Mouse (Mus musculus) Patski (cell line): ENCODE measurements at regions not wholly inside any gene's neighbourhood (a gene's known extent, or its start where the extent isn't known, plus 50 kb on each side); places are given as distances from the start of the nearest gene placed in this dataset.

Experiments used
- ATAC-seq: fragments of 100-300 bp; one replicate; pipeline ENCODE4 v1.8.0; 2021
- CTCF ChIA-PET: fragments of 350-600 bp; sonication (Branson Sonifier 250); formaldehyde crosslinking; loops from one replicate; lab custom pipeline; 2022; ENCODE audit warnings: inconsistent platforms; lab: Charles Lee
- POLR2A ChIA-PET: fragments of 350-600 bp; sonication (Branson Sonifier 250); formaldehyde crosslinking; loops from one replicate; lab custom pipeline; 2022; ENCODE audit warnings: antibody characterized with exemption, inconsistent platforms; lab: Charles Lee
- DNase-seq: peaks from one replicate; pipeline ENCODE4 v3.0.0-alpha.2; 2011; ENCODE audit warnings: low read depth, low spot score
- H3K27me3 ChIP-seq: fragments of 371-371 bp; one replicate; pipeline ENCODE4 v1.5.1; 2021
- CTCF ChIP-seq: fragments of 100-300 bp; IDR thresholded peaks from one replicate; pipeline ENCODE4 v1.5.1; 2021
- in situ Hi-C: fragments of 300-500 bp; cut with MboI; formaldehyde crosslinking; loops from 3 replicates; pipeline ENCODE4 v1.11.1; 2018; ENCODE audit warnings: low pct_unique_long_range_greater_than_20kb, mixed read lengths

DNA sequence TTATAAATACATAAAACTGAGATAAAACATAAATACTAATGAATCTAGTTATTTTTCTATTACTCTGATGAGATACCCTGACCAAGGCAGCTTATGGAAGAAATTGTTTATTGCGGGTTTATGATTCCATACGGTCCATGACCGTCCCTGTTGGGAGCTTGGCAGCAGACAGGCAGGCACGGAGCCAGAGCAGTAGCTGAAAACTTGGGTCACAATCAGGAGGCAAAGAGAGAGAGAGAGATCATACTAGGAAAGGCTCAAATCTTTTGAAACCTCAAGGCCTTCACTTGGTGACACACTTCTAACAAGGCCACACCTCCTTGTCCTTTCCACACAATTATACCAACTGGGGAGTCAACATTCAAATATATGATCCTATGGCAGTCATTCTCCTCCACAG is 166.7 kb upstream of the Mkln1 start:
- POLR2A ChIA-PET, result no interaction called here

DNA sequence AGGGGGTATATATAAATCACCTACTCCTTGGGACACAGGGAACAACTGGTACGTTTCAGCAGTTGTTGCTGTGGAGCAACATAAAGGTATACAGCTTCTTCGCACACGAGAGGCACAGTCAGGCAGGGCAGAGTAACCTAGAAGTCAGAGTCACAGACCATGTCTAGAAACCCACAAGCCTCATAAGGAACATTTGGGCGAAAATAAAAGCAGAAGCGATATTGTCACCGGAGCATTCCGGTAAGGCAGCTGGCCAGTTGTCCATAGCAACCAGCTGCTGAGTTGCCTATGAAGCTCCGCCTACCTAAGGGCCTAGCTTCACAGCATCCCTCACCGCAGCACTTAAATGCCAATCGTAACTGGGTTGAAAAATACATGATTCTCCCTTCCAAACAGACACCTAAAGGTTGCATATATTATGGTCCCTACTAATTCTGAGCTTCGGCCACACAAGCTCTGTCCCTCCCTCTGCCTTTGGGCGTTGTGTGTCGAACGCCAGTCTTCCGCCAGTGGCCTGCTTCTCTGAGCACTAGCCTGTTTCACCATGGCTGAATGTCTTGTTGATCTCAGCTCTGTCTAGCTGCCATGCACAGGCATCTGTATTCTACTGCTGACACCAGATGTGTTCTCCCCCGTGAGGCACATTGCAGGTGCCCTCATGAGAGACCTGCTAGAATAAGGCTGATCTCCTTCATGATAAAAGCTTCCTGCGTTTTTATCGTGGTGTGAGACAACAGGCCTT is 165.1 kb upstream of the Mkln1 start:
- in situ Hi-C loops, result no loop called here
- TF ChIP-seq CTCF, result no peak
- ATAC-seq, result no peak
- H3K27me3 ChIP-seq, result no peaks in the 10 kb centered on the region
- no peak for DNase-seq
- CTCF ChIA-PET, result interaction anchor here (1.4 to 1.8 kb wide), 3 partner anchors 9 to 18 kb away, joined by 3 to 6 read pairs (median 4); no protein-coding TSS in a partner anchor
- POLR2A ChIA-PET, result interaction anchor here (1.0 kb wide), 1 partner anchor 47 kb away, joined by 3 read pairs; no protein-coding TSS in a partner anchor

More for the DNA sequence above, 166.7 kb upstream of the Mkln1 start:
- no peak for TF ChIP-seq CTCF
- CTCF ChIA-PET, result no interaction called here
- DNase-seq (no peak), ATAC-seq (no peak)
- in situ Hi-C loops, result no loop called here
- H3K27me3 ChIP-seq, result no peaks in the 10 kb centered on the region

DNA sequence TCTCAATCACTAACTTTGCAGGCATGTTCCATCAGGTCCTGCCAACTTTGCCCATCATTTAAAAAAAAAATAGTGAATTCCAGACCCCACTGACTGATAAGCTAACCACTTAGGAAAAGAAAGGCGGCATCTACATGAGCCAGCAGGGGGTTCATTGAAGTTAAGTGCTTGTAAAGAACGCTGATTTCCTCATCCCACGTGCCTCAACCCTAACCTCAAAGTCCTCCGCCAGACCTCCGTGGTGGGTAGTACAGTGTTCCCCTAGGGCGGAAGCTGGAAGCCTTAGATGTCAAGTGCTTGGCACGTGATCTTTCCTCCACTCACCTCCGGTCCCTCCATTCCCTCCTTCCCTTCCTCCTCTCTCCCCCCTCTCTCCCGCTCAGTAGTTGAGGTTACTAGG is 158.5 kb upstream of the Mkln1 start:
- ChIA-PET POLR2A (interaction anchor here (0.7 kb wide), 1 partner anchor 12 kb away, joined by 3 read pairs; no protein-coding TSS in a partner anchor), CTCF (no interaction called here)
- no peak for TF ChIP-seq CTCF
- H3K27me3 ChIP-seq, result no peaks in the 10 kb centered on the region
- DNase-seq (no peak), ATAC-seq (no peak)
- in situ Hi-C loops, result no loop called here

DNA sequence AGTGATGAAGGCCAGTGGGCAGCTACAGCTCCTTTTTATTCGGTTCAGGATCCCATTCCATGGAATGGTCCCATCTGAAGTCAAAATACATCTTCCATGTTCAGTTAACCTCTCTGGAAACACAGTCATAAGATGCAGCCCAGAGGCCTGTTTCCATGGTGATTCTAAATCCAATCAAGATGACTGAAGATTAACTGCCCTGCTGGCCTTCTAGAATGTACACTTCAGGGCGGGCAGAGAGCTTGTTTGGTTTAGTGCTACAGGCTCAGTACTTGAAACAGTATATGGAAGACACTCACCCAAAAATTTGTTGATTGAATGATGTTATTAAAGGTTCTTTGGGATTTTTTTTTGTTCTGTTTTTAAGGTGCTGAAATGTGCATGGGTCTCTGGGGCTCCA is 148.0 kb upstream of the Mkln1 start:
- in situ Hi-C loops, result no loop called here
- CTCF ChIA-PET, result interaction anchor here (1.4 kb wide), 1 partner anchor 22 kb away, joined by 3 read pairs; no protein-coding TSS in a partner anchor
- no peak for TF ChIP-seq CTCF
- ATAC-seq (no peak), DNase-seq (no peak)
- no peaks in the 10 kb centered on the region for H3K27me3 ChIP-seq
- POLR2A ChIA-PET, result no interaction called here

DNA sequence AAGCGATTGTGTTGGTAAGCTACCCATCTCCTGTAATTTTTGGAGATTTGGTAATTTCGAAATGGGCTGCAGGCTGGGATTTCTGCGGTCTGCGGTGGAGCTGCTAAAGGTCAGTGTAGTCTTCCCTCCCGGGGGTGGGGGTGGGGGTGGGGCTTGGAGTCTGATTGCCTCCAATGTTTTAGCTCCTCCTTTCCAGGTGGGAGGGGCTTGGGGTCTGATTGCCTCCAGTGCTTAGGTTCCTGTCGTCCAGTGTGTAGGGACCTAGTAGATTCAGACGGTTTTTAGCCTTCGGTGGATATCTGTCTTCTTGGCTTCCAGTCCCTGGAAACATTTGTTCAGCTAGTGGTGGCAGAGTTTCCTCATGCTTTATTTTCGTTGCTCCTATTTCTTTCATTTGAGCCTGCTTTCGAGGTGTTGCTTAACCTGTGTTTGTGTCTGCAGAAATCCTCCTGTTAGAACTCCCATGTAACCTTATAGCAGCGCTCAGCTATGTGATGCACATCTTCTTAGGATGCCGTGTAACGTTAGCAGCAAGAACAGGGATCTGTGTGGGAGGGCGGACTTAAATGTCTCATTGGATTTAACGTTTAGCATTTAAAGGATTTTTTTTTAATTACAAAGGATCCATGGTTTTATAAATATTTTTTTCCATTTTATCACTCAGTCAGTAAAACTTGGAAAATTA is 145.1 kb upstream of the Mkln1 start:
- CTCF ChIA-PET, result interaction anchor here (1.0 to 1.1 kb wide), 2 partner anchors 15 to 298 kb away, joined by 3 read pairs; no protein-coding TSS in a partner anchor
- TF ChIP-seq CTCF, result no peak
- DNase-seq (no peak), ATAC-seq (no peak)
- POLR2A ChIA-PET, result interaction anchor here (0.5 kb wide), 1 partner anchor 16 kb away, joined by 5 read pairs; no protein-coding TSS in a partner anchor
- H3K27me3 ChIP-seq, result no peaks in the 10 kb centered on the region
- in situ Hi-C loops, result no loop called here

DNA sequence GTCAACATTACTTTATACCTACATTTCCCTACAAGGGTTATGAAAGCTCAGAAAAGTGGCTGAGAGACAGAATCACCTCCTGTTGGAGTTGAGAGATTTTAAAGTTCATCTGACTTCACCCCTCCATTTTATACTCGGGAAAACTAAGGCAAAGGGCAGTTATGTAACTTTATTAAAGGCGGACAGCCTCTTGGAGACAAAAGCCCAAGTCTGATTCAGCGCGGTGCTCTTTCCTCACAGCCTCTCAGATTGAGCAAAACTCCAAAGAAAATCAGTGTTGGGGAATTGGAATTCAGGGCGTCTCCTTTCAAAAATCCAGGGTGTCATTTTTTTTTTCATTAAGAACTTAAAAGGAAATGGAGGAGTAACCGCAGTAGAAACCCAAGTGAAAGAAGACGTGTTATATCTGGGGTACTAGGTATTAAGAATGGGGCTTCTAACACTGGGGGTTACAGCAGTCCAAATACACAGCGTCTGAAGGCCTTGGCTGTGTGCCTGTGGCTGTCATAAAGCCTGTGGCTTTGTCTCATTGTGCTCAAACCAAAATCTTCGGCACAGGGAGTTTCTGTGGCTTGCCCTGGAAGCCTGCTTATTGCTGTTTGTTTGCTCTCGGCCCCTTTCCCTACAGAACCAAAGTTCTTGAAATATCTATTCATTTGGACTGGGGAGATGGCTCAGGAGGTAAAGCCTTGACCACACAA is 137.7 kb upstream of the Mkln1 start:
- no peak for DNase-seq
- in situ Hi-C loops, result no loop called here
- no peak for ATAC-seq
- no peaks in the 10 kb centered on the region for H3K27me3 ChIP-seq
- no peak for TF ChIP-seq CTCF
- CTCF ChIA-PET, result interaction anchor here (0.9 to 1.0 kb wide), 2 partner anchors 16 to 17 kb away, joined by 3 read pairs; no protein-coding TSS in a partner anchor
- POLR2A ChIA-PET, result no interaction called here

DNA sequence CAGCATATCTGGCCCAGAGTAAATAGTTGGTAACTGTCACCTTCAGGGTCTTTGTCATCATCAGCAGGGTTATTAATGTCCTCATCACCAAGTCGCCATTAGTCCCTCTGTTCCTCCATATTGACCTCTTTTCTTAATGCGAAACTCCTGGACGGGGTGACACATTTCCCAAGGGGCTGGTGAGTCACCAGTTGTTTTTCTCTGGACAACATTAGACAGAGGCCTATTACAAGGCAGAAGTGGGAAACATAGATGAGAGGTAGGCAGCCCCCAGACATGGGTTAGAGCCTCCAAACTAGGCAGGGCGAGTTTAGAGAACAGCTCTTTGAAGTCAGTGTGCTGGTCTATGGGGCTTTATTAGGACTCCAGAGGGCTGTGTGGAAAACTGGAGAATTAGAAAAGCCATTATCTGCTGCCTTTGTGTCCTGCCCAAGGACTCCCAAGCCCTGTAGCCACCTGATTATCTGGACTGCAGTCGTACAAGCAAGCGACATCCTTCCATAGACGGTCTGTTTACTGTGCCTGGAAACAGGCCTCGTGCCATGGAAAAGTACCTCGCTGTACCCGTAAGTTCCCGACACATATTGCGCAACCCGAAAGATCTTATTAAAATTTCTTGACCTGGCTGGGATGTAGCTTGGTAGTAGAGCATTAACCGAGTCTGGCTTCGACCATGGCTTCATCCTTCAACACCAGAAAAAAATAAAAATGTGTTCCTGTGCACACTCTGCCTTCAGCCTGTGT is 136.6 kb upstream of the Mkln1 start:
- no peak for TF ChIP-seq CTCF
- H3K27me3 ChIP-seq, result no peaks in the 10 kb centered on the region
- CTCF ChIA-PET, result no interaction called here
- in situ Hi-C loops, result no loop called here
- DNase-seq (no peak), ATAC-seq (no peak)
- POLR2A ChIA-PET, result interaction anchor here (0.5 to 1.0 kb wide), 2 partner anchors 45 kb away, joined by 3 to 5 read pairs; no protein-coding TSS in a partner anchor

DNA sequence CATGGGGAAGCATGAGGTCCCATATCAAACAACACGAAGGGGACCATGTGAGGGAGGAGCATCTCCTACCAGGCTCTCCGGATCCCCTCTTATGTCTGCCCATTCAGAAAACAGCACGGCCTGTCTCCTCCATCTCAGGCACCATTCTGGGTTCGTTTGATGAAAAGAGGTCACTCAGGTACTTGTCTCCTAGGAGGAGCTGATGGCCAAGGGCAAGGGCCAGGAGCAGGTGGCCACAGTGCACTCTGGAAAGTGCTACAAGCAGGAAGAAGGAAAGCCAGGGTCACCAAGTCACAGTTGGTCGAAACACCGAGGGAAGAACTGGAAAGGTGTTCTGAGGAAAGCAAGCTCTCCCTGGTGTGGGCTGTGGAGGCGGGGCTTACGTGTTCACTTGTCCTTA is 135.9 kb upstream of the Mkln1 start:
- ATAC-seq (no peak), DNase-seq (no peak)
- in situ Hi-C loops, result no loop called here
- ChIA-PET CTCF (no interaction called here), POLR2A (interaction anchor here (1.0 kb wide), 1 partner anchor 46 kb away, joined by 5 read pairs; no protein-coding TSS in a partner anchor)
- no peaks in the 10 kb centered on the region for H3K27me3 ChIP-seq
- no peak for TF ChIP-seq CTCF

DNA sequence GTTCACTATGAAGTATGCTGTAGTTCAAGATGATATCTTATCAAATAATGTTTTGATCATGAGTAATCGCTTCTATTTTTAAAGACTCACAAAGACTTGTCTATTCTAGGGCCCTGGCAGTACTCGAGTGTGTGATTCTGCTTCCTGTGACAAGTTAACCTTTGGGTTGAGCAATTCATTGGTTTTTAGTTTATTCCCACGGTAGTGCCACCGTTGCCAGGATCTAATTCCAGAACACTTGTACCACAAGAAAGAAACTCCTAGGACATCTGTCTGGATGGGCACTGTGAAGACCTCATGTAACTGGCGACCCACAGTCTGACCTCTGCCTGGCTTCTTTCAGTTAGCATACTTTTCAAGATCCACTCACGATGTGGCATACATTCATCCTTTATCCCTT is 134.7 kb upstream of the Mkln1 start:
- CTCF ChIA-PET, result no interaction called here
- DNase-seq, result no peak
- in situ Hi-C loops, result no loop called here
- POLR2A ChIA-PET, result no interaction called here
- no peak for ATAC-seq
- TF ChIP-seq CTCF, result no peak
- H3K27me3 ChIP-seq, result no peaks in the 10 kb centered on the region
